Mouse (Mus musculus): Measurements from ENCODE around the gene Prkce.

DNA sequence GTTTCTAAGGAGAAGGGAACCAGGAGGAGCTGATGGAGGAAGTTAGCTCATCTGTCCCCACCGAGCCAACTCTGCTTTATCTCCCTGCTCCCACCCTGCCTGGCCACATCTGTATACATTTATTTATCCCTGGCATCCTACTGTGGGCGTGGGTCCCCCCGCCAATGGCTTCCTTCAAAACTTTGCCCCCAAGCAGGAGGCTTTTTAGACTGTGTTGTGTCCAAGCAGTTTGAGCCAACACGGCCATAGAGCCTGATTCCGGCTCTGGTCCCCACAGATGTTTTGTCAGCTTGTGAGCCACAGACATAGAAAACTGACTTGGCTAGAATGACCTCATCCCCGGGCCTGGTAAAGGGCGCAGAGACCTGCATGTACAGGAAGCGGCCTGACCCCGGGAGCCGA lies 89.1 kb downstream of the Prkce start:
- TF ChIP-seq CTCF (IDR thresholded peaks at IDR 0.05; ENCODE audit: low read depth): no peak
- TF ChIP-seq EP300 (IDR thresholded peaks at IDR 0.05; ENCODE audit: low read depth): no peak
